ENCODE assay signal across 8 mouse cellular contexts in the genomic region with DNA sequence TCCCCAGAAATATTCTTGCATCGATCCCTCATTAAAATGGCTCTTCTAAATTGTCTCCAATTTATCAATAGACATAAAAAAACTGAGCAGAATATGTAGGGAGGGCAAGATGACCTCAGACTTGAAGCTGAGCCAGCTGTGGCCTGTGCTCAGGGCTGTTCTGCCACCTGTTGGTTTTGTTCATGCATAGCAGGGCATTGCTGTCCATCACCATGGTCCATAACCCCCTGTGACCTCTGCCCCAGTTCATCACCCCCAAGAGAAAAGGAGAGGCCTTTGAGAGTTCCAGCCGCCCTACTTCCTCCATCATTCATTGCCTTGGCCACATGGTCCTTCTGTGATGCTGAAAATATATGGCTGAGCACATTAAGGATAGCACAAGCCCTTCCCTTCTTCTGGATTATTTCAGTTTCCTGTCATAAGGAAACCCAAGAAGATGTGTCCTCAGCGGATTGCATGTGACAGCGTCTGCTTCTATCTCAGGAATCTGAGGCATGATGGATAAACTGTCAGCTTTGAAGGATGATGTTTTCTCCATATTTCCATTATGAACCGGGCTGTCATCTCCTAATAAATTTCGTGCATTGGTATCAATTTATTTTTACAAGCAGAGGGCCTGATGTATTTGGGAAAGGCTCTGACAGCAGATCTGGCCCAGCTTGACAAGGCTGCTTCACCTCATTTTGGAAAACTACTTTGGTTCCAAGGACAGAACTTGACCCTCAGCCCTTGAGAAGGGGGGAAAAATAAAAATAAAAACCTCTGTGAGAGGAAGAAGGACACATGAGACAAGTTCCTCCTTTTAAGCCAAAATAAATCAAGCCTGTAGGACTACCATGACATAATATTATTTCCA.
DNase-seq lines count a peak whose midpoint lies in the region; ATAC-seq and TF ChIP-seq lines count a peak whose summit lies in the region.

No protein-coding gene starts in this region.

- H3K27me3 ChIP-seq in myocyte (ENCODE audit: control insufficient read depth, insufficient read depth, insufficient read length), result no peaks in the 10 kb centered on the region
- H3K27me3 ChIP-seq in forebrain, embryonic 15.5 days, result 0 out of 2 replicates have a peak, but pooled peaks cover 3% of the 10 kb centered on the region
- no peaks in the 10 kb centered on the region for H3K27me3 ChIP-seq in hindbrain, embryonic 16.5 days (replicated peaks; ENCODE audit: control insufficient read depth, insufficient read depth, low read length)

- intact Hi-C loops in left cerebral cortex, adult 2 months (cut with DNase I), result loop anchor here (10.0 kb wide), 1 partner anchor 587 kb away; no protein-coding TSS in a partner anchor
- intact Hi-C loops in left cerebral cortex, postnatal 25 days (cut with DNase I), result loop anchor here (10.0 kb wide), 1 partner anchor 227 kb away; no protein-coding TSS in a partner anchor

- no peak for DNase-seq in left cerebral cortex, adult 2 months (ENCODE audit: extremely low spot score in 1 of 2, low spot score in 2 of 2)
- no peak for DNase-seq in left cerebral cortex, postnatal 25 days (ENCODE audit: low spot score in 2 of 2)
- DNase-seq in kidney, adult 9 months, result peak; percentile 63
- DNase-seq in spleen, postnatal 14 days (ENCODE audit: low spot score in 2 of 2), result no peak

- no peak overlapping the region for H3K9ac ChIP-seq in forebrain, embryonic 15.5 days (replicated peaks)
- H3K9ac ChIP-seq in hindbrain, embryonic 16.5 days (ENCODE audit: low read depth, low read length), result no peak overlapping the region

- no peaks in the 10 kb centered on the region for H3K36me3 ChIP-seq in myocyte (ENCODE audit: control insufficient read depth, insufficient read depth)
- H3K36me3 ChIP-seq in forebrain, embryonic 15.5 days, result no peaks in the 10 kb centered on the region
- no peaks in the 10 kb centered on the region for H3K36me3 ChIP-seq in hindbrain, embryonic 16.5 days (ENCODE audit: control insufficient read depth, insufficient read depth, low read length)

- H3K27ac ChIP-seq in left cerebral cortex, adult 2 months, result no peak overlapping the region
- H3K27ac ChIP-seq in bone marrow macrophage, adult 2 months (ENCODE audit: insufficient read depth, low read depth, low read length), result peak overlapping the region; percentile 69
- no peak overlapping the region for H3K27ac ChIP-seq in forebrain, embryonic 15.5 days (replicated peaks)
- H3K27ac ChIP-seq in hindbrain, embryonic 16.5 days (ENCODE audit: low read depth, low read length), result no peak overlapping the region

- peaks cover 38% of the 10 kb centered on the region for H3K4me1 ChIP-seq in bone marrow macrophage, adult 2 months (ENCODE audit: control insufficient read depth, insufficient read depth, low read length)
- H3K4me1 ChIP-seq in forebrain, embryonic 15.5 days, result peaks cover 7% of the 10 kb centered on the region
- 0 out of 2 replicates have a peak, but pooled peaks cover 2% of the 10 kb centered on the region for H3K4me1 ChIP-seq in hindbrain, embryonic 16.5 days (ENCODE audit: control insufficient read depth, insufficient read depth, low read depth, low read length)

- H3K9me3 ChIP-seq in forebrain, embryonic 15.5 days, result no peaks in the 10 kb centered on the region
- no peaks in the 10 kb centered on the region for H3K9me3 ChIP-seq in hindbrain, embryonic 16.5 days (ENCODE audit: control insufficient read depth, low read length)

- TF ChIP-seq CTCF in left cerebral cortex, adult 2 months (IDR thresholded peaks at IDR 0.05), result peak; percentile 30
- peak; percentile 43; the same call in 1 of the 2 replicates for TF ChIP-seq CTCF in bone marrow macrophage, adult 2 months (IDR thresholded peaks at IDR 0.05; ENCODE audit: low read depth, low read length)

- no peak overlapping the region for H3K4me2 ChIP-seq in myocyte (ENCODE audit: low read depth)
- no peak overlapping the region for H3K4me2 ChIP-seq in forebrain, embryonic 15.5 days (replicated peaks)
- no peak overlapping the region for H3K4me2 ChIP-seq in hindbrain, embryonic 16.5 days (ENCODE audit: low read length)

- WGBS in forebrain, embryonic 15.5 days, result 76% methylated on average over 6 of the region's 6 CpGs
- 72% methylated on average over 6 of the region's 6 CpGs for WGBS in hindbrain, embryonic 16.5 days

- H3K4me3 ChIP-seq in left cerebral cortex, adult 2 months, result no peak overlapping the region
- H3K4me3 ChIP-seq in bone marrow macrophage, adult 2 months (ENCODE audit: insufficient read depth, low read length), result no peak overlapping the region
- H3K4me3 ChIP-seq in myocyte, result no peak overlapping the region
- H3K4me3 ChIP-seq in forebrain, embryonic 15.5 days, result no peak overlapping the region
- H3K4me3 ChIP-seq in hindbrain, embryonic 16.5 days (ENCODE audit: low read length), result no peak overlapping the region

- TF ChIP-seq POLR2A in bone marrow macrophage, adult 2 months (IDR thresholded peaks at IDR 0.05; ENCODE audit: borderline replicate concordance, low read depth, low read length), result no peak
- no peak for TF ChIP-seq POLR2A in myocyte (IDR thresholded peaks at IDR 0.05; ENCODE audit: insufficient read length, low read depth)

- H3ac ChIP-seq in myocyte (ENCODE audit: control insufficient read depth, insufficient read length), result no peak overlapping the region

- no peak for ATAC-seq in forebrain, embryonic 15.5 days (replicated peaks)
- ATAC-seq in hindbrain, embryonic 16.5 days, result no peak

- no peaks in the 10 kb centered on the region for H3K79me2 ChIP-seq in myocyte (ENCODE audit: control insufficient read depth, insufficient read depth)

TF ChIP-seq in myocyte, 11 proteins besides CTCF, POLR2A, EP300 and RAD21:
- TF ChIP-seq POLR2AphosphoS2 (IDR thresholded peaks at IDR 0.05; ENCODE audit: insufficient read length, low read depth), result no peak
- peak in 2 of 3 experiments; percentile 32 to 36 for TF ChIP-seq MYOD1 (IDR thresholded peaks at IDR 0.05; ENCODE audit: control insufficient read depth in 1 of 3, insufficient read length in 2 of 3, low read depth in 2 of 3)
